Mouse (Mus musculus) stomach, postnatal 0 days (tissue): ENCODE results near the gene L2hgdh.

ENCODE experiments used
- CTCF ChIP-seq: IDR thresholded peaks from 2 replicates; pipeline ENCODE4 v1.5.1; 2016; ENCODE audit warnings: antibody characterized with exemption, low read depth, mild to moderate bottlenecking, moderate library complexity
- EP300 ChIP-seq: optimal IDR thresholded peaks from 2 replicates; pipeline ENCODE3; 2016; ENCODE audit warnings: antibody characterized with exemption

DNA sequence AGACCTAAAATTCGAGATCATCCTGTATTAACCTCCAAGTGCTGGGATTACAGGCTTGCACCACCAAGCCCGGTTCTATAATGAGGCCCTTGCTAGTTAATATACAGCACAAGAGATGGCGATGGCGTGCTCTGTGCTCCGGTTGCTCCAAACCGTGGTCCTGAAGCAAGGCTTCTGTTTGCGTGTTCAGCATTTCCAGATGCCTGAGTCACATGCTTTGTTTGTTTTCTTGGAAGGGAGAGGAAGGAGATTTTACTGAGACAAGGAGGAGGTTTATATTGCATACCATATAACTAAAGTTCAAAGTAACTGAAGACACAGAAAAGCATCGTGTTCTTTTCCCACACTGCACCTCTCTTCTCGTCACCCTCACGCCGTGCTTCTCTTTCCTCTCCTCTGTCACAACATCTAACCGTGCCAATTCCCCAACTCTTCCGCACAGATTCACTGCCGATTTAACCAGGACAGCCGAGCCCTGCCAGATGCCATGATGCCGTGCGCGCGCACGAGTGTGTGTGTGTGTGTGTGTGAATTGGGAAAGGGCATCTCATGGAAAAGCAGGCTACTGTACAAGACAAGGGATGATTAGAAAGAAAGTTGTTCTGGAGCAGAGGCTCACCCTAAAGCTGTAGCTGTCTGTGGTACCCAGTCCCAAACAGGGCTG is 36.2 kb upstream of the L2hgdh start:
- TF ChIP-seq CTCF (no peak), EP300 (no peak)
